Mouse (Mus musculus) C2C12 (cell line): Measurements from ENCODE around the gene Nav2. TPM values are rescaled to one million over a fixed set of nuclear protein-coding genes. Genes with fewer than 3 reads are reported as not detected.

Source experiments
- H3K27me3 ChIP-seq: one replicate; pipeline ENCODE4 v1.6.1; 2011; ENCODE audit not compliant: control insufficient read depth, insufficient read depth, insufficient read length
- H3K36me3 ChIP-seq: one replicate; pipeline ENCODE4 v1.6.1; 2011; ENCODE audit not compliant: control insufficient read depth, insufficient read depth
- H3K4me3 ChIP-seq: one replicate; pipeline ENCODE4 v1.5.1; 2011; ENCODE audit warnings: mild to moderate bottlenecking, control low read depth; ENCODE audit not compliant: poor library complexity, insufficient read depth, severe bottlenecking
- H3K79me2 ChIP-seq: one replicate; pipeline ENCODE4 v1.6.1; 2011; ENCODE audit not compliant: control insufficient read depth, insufficient read depth
- H3K79me3 ChIP-seq: one replicate; pipeline ENCODE4 v1.6.1; 2011; ENCODE audit warnings: low read depth, control low read depth
- H3ac ChIP-seq: one replicate; pipeline ENCODE3; 2011; ENCODE audit warnings: low read depth; ENCODE audit not compliant: control insufficient read depth, insufficient read length
- CEBPB ChIP-seq: IDR thresholded peaks from one replicate; pipeline ENCODE4 v1.6.1; 2011; ENCODE audit warnings: low read depth, mild to moderate bottlenecking, control low read depth, moderate library complexity
- CTCF ChIP-seq: IDR thresholded peaks from one replicate; pipeline ENCODE4 v1.5.1; 2011; ENCODE audit not compliant: control insufficient read depth, insufficient read depth, insufficient read length
- FOSL1 ChIP-seq: IDR thresholded peaks from one replicate; pipeline ENCODE4 v1.8.0; 2011; ENCODE audit warnings: mild to moderate bottlenecking, low read length; ENCODE audit not compliant: poor library complexity, insufficient read depth, severe bottlenecking
- MAX ChIP-seq: IDR thresholded peaks from one replicate; pipeline ENCODE4 v1.6.1; 2011; ENCODE audit warnings: mild to moderate bottlenecking, control low read depth
- MYOD1 ChIP-seq: IDR thresholded peaks from one replicate; pipeline ENCODE4 v1.6.1; 2011; ENCODE audit warnings: low read depth; ENCODE audit not compliant: control insufficient read depth, insufficient read length
- MYOG ChIP-seq: IDR thresholded peaks from one replicate; pipeline ENCODE4 v1.6.1; 2011; ENCODE audit not compliant: control insufficient read depth, insufficient read length; ENCODE audit errors: extremely low read depth
- USF1 ChIP-seq: IDR thresholded peaks from one replicate; pipeline ENCODE4 v1.6.1; 2011; ENCODE audit warnings: low read depth, mild to moderate bottlenecking, control low read depth, moderate library complexity
- polyA plus RNA-seq: library from polyadenylated mRNA; unstranded; fragments of >200 nt; fragmentation: generic; extraction: Trizol; gene quantifications from one replicate; pipeline ENCODE4 v1.2.1, GENCODE M21; 2012; ENCODE audit warnings: missing spikeins

The Nav2 gene
- polyA plus RNA-seq, 1 experiment = 4.7 TPM

DNA sequence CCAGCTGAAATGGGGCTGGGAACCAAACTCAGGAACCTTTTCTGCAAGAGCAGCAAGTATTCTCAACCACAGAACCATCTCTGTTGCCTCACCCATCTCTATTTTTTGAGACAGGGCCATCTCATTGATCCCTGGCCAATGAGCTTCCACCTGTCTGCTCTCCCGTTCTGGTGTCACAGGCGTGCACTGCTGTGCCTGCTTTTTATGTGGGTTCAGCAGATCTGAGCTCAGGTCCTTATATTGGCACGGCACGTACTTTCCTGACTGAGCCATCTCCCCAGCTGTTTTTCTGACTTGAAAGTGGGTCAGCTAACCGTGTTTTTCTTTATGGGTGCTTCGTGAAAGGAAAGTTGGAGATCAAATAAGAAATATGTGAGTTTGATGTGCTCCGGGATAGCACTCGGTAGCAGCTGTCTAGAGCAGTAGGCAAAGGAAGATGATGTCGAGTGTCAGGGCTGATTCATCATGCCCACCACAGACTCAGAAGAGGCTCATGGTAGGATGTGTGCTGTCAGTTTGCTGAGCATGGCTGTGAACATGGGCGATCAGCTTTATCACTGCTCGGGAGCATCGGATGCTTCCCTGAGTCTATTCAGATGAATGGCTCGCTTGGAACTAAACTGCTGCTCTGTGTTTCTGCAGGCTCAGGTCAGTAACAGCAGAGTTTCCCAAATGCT is 456.1 kb downstream of the Nav2 start:
- TF ChIP-seq MYOG = no peak
- no peak for TF ChIP-seq CTCF
- TF ChIP-seq CEBPB = no peak
- TF ChIP-seq MAX = no peak
- no peak for TF ChIP-seq FOSL1
- TF ChIP-seq USF1 = no peak
- no peak for TF ChIP-seq MYOD1
- Histone ChIP-seq H3K79me3 (peaks cover 3% of the 10 kb centered on the region), H3K4me3 (no peak overlapping the region), H3K79me2 (peaks cover 5% of the 10 kb centered on the region), H3K27me3 (no peaks in the 10 kb centered on the region), H3ac (no peak overlapping the region), H3K36me3 (no peaks in the 10 kb centered on the region)

DNA sequence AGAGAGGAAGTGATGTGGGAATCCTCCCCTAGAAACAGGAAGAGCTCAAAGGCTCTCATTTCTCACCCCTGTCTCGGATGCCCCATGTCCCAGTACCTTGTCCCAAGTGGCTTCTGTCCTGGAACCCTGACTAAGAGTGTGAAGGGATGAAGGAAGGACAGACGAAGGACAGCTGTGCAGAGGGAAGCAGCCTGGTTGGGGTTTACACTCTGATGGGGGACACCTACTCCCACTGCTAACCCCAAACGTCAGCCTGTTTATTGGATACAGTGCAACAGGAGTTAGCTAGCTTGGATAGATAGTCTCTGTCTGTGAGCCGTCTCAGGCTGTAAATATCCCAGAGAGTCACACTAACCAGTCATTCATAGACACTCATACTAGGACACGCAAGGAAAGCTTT is 460.1 kb downstream of the Nav2 start:
- H3K79me2 ChIP-seq = peaks cover 5% of the 10 kb centered on the region
- no peak overlapping the region for H3K4me3 ChIP-seq
- no peaks in the 10 kb centered on the region for H3K36me3 ChIP-seq
- no peak for TF ChIP-seq MYOG
- TF ChIP-seq USF1 = no peak
- TF ChIP-seq CTCF = no peak
- no peak for TF ChIP-seq FOSL1
- no peak for TF ChIP-seq MYOD1
- no peak for TF ChIP-seq MAX
- TF ChIP-seq CEBPB = no peak
- no peak overlapping the region for H3ac ChIP-seq
- H3K79me3 ChIP-seq = peaks cover 3% of the 10 kb centered on the region
- H3K27me3 ChIP-seq = no peaks in the 10 kb centered on the region

DNA sequence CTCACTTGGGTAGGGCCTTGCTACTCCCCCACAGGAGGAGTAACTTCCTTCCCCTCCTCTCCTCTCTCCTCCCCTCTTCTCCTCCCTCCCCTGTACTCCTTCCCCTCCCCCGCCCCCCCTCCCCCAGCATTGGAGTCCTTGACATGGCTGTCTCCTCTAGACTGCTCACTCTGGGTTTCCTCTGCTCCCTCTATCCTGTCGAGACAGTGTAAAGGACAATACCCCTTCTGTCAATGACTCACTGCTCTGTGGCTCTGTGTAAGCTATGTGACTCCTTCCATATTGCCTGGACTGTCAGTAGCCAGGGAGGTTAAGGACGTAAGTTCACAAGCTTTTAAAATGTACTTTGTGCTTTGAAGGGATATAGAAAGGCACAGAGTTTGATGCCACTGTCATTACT is 460.5 kb downstream of the Nav2 start:
- H3ac ChIP-seq = no peak overlapping the region
- H3K4me3 ChIP-seq = no peak overlapping the region
- H3K27me3 ChIP-seq = no peaks in the 10 kb centered on the region
- H3K36me3 ChIP-seq = no peaks in the 10 kb centered on the region
- H3K79me3 ChIP-seq = peaks cover 3% of the 10 kb centered on the region
- TF ChIP-seq USF1 = no peak
- no peak for TF ChIP-seq CEBPB
- no peak for TF ChIP-seq MYOG
- TF ChIP-seq MYOD1 = no peak
- TF ChIP-seq FOSL1 = no peak
- TF ChIP-seq MAX = no peak
- TF ChIP-seq CTCF = no peak
- H3K79me2 ChIP-seq = peaks cover 5% of the 10 kb centered on the region

DNA sequence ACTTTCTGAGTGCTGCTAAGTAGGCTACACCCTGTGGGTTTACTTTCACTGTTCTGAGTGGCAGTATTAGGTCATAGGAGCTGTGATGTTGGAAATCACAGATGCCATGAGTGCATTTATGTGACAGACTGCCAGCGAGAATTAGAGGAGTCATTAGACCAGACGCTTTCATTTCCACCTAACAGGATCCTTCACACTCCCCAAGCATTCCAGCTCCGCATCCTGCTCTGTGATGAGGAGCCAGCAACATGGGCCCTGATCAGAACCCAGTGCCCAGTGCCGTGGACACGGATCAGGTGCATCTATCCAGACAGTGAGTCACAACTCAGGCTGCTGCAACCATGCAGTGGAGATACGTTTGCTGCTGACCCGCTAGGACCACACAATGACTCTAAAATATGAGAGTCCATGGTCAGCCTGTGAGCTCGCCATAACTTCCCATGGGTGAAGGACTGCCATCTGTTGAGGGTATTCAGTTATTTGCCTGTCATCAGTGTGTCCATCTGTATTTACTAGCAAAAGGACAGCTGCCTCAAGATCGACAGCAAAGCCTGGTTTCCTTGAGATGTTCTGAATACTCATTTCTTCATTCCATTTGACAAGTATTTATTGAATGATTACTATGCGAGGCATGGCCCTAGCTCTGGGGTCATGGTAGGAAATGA is 461.4 kb downstream of the Nav2 start:
- peaks cover 5% of the 10 kb centered on the region for H3K79me2 ChIP-seq
- peaks cover 3% of the 10 kb centered on the region for H3K79me3 ChIP-seq
- TF ChIP-seq MYOD1 (no peak), USF1 (no peak), MYOG (no peak), MAX (no peak), FOSL1 (no peak), CEBPB (no peak), CTCF (no peak)
- H3K4me3 ChIP-seq = no peak overlapping the region
- no peaks in the 10 kb centered on the region for H3K36me3 ChIP-seq
- H3K27me3 ChIP-seq = no peaks in the 10 kb centered on the region
- H3ac ChIP-seq = no peak overlapping the region

DNA sequence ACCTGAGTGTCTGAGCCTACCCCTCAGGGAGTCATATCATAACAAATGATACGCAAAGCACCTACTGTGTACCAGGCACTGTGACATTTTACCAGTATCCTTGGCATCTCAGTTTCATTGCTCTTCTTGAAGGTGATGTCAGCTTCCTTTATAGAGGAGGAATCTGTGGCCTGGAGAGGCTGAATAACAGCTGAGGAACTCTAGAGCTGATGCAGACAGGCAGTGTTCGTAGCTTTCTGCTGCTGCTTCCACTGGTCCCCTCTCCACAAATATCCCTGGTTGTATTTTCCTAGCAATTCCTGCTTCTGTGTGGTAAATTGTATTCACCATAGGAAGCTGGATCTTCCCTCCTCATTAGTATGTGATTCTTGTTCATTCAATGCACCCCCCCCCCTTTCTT is 462.8 kb downstream of the Nav2 start:
- H3ac ChIP-seq = no peak overlapping the region
- H3K79me3 ChIP-seq = no peaks in the 10 kb centered on the region
- H3K79me2 ChIP-seq = peaks cover 5% of the 10 kb centered on the region
- no peak for TF ChIP-seq CTCF
- no peak for TF ChIP-seq FOSL1
- no peak for TF ChIP-seq USF1
- TF ChIP-seq MAX = no peak
- no peak for TF ChIP-seq MYOD1
- no peak overlapping the region for H3K4me3 ChIP-seq
- no peaks in the 10 kb centered on the region for H3K36me3 ChIP-seq
- H3K27me3 ChIP-seq = no peaks in the 10 kb centered on the region
